Mouse (Mus musculus) lung, embryonic 14.5 days (tissue): ENCODE results near the gene Pgam1. TPM values are rescaled to one million over a fixed set of nuclear protein-coding genes. Genes with fewer than 3 reads are reported as not detected.

Experiments used
- ATAC-seq: fragments of 200-750 bp; cut with Nextera tagmentation; 2 replicates; pipeline ENCODE4 v1.8.0; 2017; ENCODE audit warnings: mild to moderate bottlenecking, moderate TSS enrichment, moderate library complexity; ENCODE audit not compliant: insufficient read depth
- DNase-seq: peaks from one replicate; pipeline ENCODE4 v3.0.0-alpha.2; 2015
- H3K27ac ChIP-seq: fragments of 300-500 bp; sonication (generic); 2 replicates; pipeline ENCODE4 v1.5.1; 2014; ENCODE audit warnings: low read depth, mild to moderate bottlenecking, moderate library complexity
- H3K27me3 ChIP-seq: fragments of 300-500 bp; sonication (generic); 2 replicates; pipeline ENCODE4 v1.6.1; 2014; ENCODE audit warnings: low read length, control low read depth; ENCODE audit not compliant: insufficient read depth
- H3K36me3 ChIP-seq: fragments of 300-500 bp; sonication (generic); 2 replicates; pipeline ENCODE4 v1.6.1; 2014; ENCODE audit warnings: control low read depth; ENCODE audit not compliant: insufficient read depth
- H3K4me1 ChIP-seq: fragments of 300-500 bp; sonication (generic); 2 replicates; pipeline ENCODE4 v1.6.1; 2014; ENCODE audit warnings: antibody characterized with exemption, control low read depth; ENCODE audit not compliant: insufficient read depth
- H3K4me2 ChIP-seq: fragments of 300-500 bp; sonication (generic); 2 replicates; pipeline ENCODE4 v1.6.1; 2014; ENCODE audit warnings: mild to moderate bottlenecking
- H3K4me3 ChIP-seq: fragments of 300-500 bp; sonication (generic); 2 replicates; pipeline ENCODE4 v1.5.1; 2014; ENCODE audit warnings: low read depth, low read length
- H3K9ac ChIP-seq: fragments of 300-500 bp; sonication (generic); 2 replicates; pipeline ENCODE4 v1.6.1; 2014
- H3K9me3 ChIP-seq: fragments of 300-500 bp; sonication (generic); 2 replicates; pipeline ENCODE4 v1.6.1; 2016; ENCODE audit warnings: low read depth, low read length, control low read depth
- CTCF ChIP-seq: IDR thresholded peaks from 2 replicates; pipeline ENCODE4 v1.5.1; 2016; ENCODE audit warnings: antibody characterized with exemption, low read depth
- WGBS: fragments of 180-500 bp; shearing (Covaris S2); extraction: QIAGEN DNeasy Blood & Tissue Kit; methylation state at CpG from one replicate; pipeline ENCODE4 v1.1.7; 2014; 5-methylcytosine and 5-hydroxymethylcytosine counted together
- polyA plus RNA-seq: library from polyadenylated mRNA; unstranded; fragments of >200 nt; fragmentation: Nextera tagmentation; extraction: Ambion mirVana; gene quantifications from 2 replicates; pipeline ENCODE4 v1.2.1, GENCODE M21; 2014

Pgam1 gene
- polyA plus RNA-seq, 1 experiment from 2014 or later, result 662 TPM

GRCm38 (mm10) chr19:41883882-41884281 is 27.8 kb upstream of the Pgam1 start:
- H3K36me3 ChIP-seq, result peaks cover 81% of the 10 kb centered on the region
- no peak for ATAC-seq

GRCm38 (mm10) chr19:41888191-41888590 is 23.5 kb upstream of the Pgam1 start:
- Histone ChIP-seq H3K9ac (no peak overlapping the region), H3K4me3 (no peak overlapping the region), H3K27me3 (no peaks in the 10 kb centered on the region), H3K36me3 (peaks cover 65% of the 10 kb centered on the region), H3K4me2 (no peak overlapping the region), H3K27ac (no peak overlapping the region), H3K9me3 (no peaks in the 10 kb centered on the region), H3K4me1 (no peaks in the 10 kb centered on the region)
- no peak for DNase-seq
- TF ChIP-seq CTCF, result no peak
- no peak for ATAC-seq

More at GRCm38 (mm10) chr19:41883882-41884281, 27.8 kb upstream of the Pgam1 start:
- no peak overlapping the region for H3K4me2 ChIP-seq
- H3K27me3 ChIP-seq, result no peaks in the 10 kb centered on the region
- no peak overlapping the region for H3K4me3 ChIP-seq
- H3K4me1 ChIP-seq, result no peaks in the 10 kb centered on the region
- WGBS, result 86% methylated on average over 9 of the region's 9 CpGs
- H3K27ac ChIP-seq, result no peak overlapping the region
- no peak for DNase-seq
- H3K9ac ChIP-seq, result no peak overlapping the region
- no peaks in the 10 kb centered on the region for H3K9me3 ChIP-seq
- no peak for TF ChIP-seq CTCF

- peak overlapping the region; percentile 82 for H3K4me3 ChIP-seq
- no peak for TF ChIP-seq CTCF
- peaks cover 6% of the 10 kb centered on the region; the same call in 1 of the 2 replicates for H3K36me3 ChIP-seq
- H3K4me2 ChIP-seq, result peak overlapping the region; percentile 65
- WGBS, result 38% methylated on average over 7 of the region's 7 CpGs
- no peak overlapping the region for H3K27ac ChIP-seq
- peak overlapping the region; percentile 60 for H3K9ac ChIP-seq
- 0 out of 2 replicates have a peak, but pooled peaks cover 6% of the 10 kb centered on the region for H3K4me1 ChIP-seq
- no peaks in the 10 kb centered on the region for H3K27me3 ChIP-seq
- no peak for ATAC-seq
- no peaks in the 10 kb centered on the region for H3K9me3 ChIP-seq
- DNase-seq, result no peak
These were observed 16.8 kb upstream of the Pgam1 start for GRCm38 (mm10) chr19:41894959-41895358.

GRCm38 (mm10) chr19:41895460-41896318 is 16.0 kb upstream of the Pgam1 start, which contains the start of gene Rrp12:
Gene Rrp12, minus strand, starts transcription at chr19:41896173.
- H3K36me3 ChIP-seq, result no peaks in the 10 kb centered on the region; the same call in 1 of the 2 replicates
- ATAC-seq, result peak; percentile 92

GRCm38 (mm10) chr19:41896319-41896711 is 15.4 kb upstream of the Pgam1 start:
- ATAC-seq (0 out of 2 replicates have a peak, but pooled peaks have one; percentile 26), DNase-seq (no peak)
- H3K9me3 ChIP-seq, result no peaks in the 10 kb centered on the region
- 16% methylated on average over 18 of the region's 18 CpGs for WGBS
- no peaks in the 10 kb centered on the region; the same call in 1 of the 2 replicates for H3K36me3 ChIP-seq
- no peak overlapping the region for H3K27ac ChIP-seq
- H3K4me3 ChIP-seq, result peak overlapping the region; percentile 82
- H3K27me3 ChIP-seq, result no peaks in the 10 kb centered on the region
- peak overlapping the region; percentile 65 for H3K4me2 ChIP-seq
- H3K4me1 ChIP-seq, result 0 out of 2 replicates have a peak, but pooled peaks cover 6% of the 10 kb centered on the region
- TF ChIP-seq CTCF, result no peak
- H3K9ac ChIP-seq, result peak overlapping the region; percentile 60

More at GRCm38 (mm10) chr19:41895460-41896318, 16.0 kb upstream of the Pgam1 start, which contains the start of gene Rrp12:
- Histone ChIP-seq H3K4me2 (peak within 1 kb of the TSS; percentile 65), H3K27me3 (no peaks in the 10 kb centered on the region), H3K9me3 (no peaks in the 10 kb centered on the region), H3K4me3 (peak within 1 kb of the TSS; percentile 82), H3K9ac (peak within 1 kb of the TSS; percentile 60), H3K27ac (no peak within 1 kb of the TSS), H3K4me1 (0 out of 2 replicates have a peak, but pooled peaks cover 6% of the 10 kb centered on the region)
- 1% methylated on average over 46 of the region's 46 CpGs for WGBS
- peak; percentile 95 for DNase-seq
- no peak for TF ChIP-seq CTCF

GRCm38 (mm10) chr19:41898860-41899259 is 12.9 kb upstream of the Pgam1 start:
- H3K4me3 ChIP-seq, result no peak overlapping the region
- 40% methylated on average over 4 of the region's 4 CpGs for WGBS
- no peaks in the 10 kb centered on the region for H3K9me3 ChIP-seq
- H3K4me1 ChIP-seq, result 0 out of 2 replicates have a peak, but pooled peaks cover 6% of the 10 kb centered on the region
- H3K9ac ChIP-seq, result no peak overlapping the region
- DNase-seq (peak; percentile 83), ATAC-seq (no peak)
- H3K27me3 ChIP-seq, result no peaks in the 10 kb centered on the region
- no peak overlapping the region for H3K4me2 ChIP-seq
- H3K27ac ChIP-seq, result no peak overlapping the region
- TF ChIP-seq CTCF, result peak; percentile 75
- no peaks in the 10 kb centered on the region for H3K36me3 ChIP-seq

GRCm38 (mm10) chr19:41900495-41901090 is 11.1 kb upstream of the Pgam1 start:
- no peak overlapping the region for H3K27ac ChIP-seq
- no peaks in the 10 kb centered on the region for H3K27me3 ChIP-seq
- no peak overlapping the region for H3K4me3 ChIP-seq
- DNase-seq, result no peak
- H3K9ac ChIP-seq, result no peak overlapping the region
- H3K4me1 ChIP-seq, result no peaks in the 10 kb centered on the region
- H3K36me3 ChIP-seq, result no peaks in the 10 kb centered on the region
- ATAC-seq, result no peak
- H3K9me3 ChIP-seq, result no peaks in the 10 kb centered on the region
- no peak for TF ChIP-seq CTCF
- WGBS, result 78% methylated on average over 8 of the region's 8 CpGs
- H3K4me2 ChIP-seq, result no peak overlapping the region
